In the genomic region with DNA sequence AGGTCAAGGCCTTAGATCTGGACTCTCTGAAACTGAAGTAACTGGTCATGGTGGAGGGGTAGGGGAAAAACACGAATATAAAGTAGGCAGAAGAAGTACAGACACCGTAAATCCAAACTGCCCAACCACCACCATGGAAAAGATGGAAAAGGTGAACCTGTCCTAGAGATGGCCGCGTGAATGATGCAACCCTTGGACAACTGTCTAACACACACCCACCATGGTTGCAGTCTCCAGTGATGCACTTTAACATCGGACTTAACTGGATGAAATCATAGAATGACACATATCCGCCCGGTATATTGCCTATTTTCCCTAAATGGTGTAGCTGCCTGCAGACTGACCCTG, we compare ENCODE assay signal across 9 mouse cellular contexts. TPM values are rescaled to one million over a fixed set of nuclear protein-coding genes. Genes with fewer than 3 reads are reported as not detected.
DNase-seq lines count a peak whose midpoint lies in the region; ATAC-seq and TF ChIP-seq lines count a peak whose summit lies in the region.
"Had no signal": no experiment of that assay in that cellular context is flagged by ENCODE, and none has a peak within 500 bp of the region (broad histone marks: within the 10 kb centered on the region; RNA-seq: fewer than 3 reads in every experiment).

No protein-coding gene starts in this region.

- no peak overlapping the region for H3K9ac ChIP-seq in heart, embryonic 12.5 days
- H3K9ac ChIP-seq in hindbrain, embryonic 12.5 days, result peak overlapping the region; percentile 33; the same call in 1 of the 2 replicates

- H3K27me3 ChIP-seq in heart, embryonic 12.5 days (replicated peaks), result no peaks in the 10 kb centered on the region
- no peaks in the 10 kb centered on the region for H3K27me3 ChIP-seq in G1E (ENCODE audit: insufficient read depth, low read length)
- H3K27me3 ChIP-seq in hindbrain, embryonic 12.5 days, result no peaks in the 10 kb centered on the region
- H3K27me3 ChIP-seq in midbrain, embryonic 10.5 days (ENCODE audit: low read depth, poor library complexity, severe bottlenecking), result no peaks in the 10 kb centered on the region

- WGBS in heart, embryonic 12.5 days, result 52% methylated on average over 7 of the region's 7 CpGs
- 54% methylated on average over 7 of the region's 7 CpGs for WGBS in hindbrain, embryonic 12.5 days
- WGBS in midbrain, embryonic 10.5 days, result 50% methylated on average over 7 of the region's 7 CpGs

- H3K9me3 ChIP-seq in heart, embryonic 12.5 days (replicated peaks), result no peaks in the 10 kb centered on the region
- no peaks in the 10 kb centered on the region for H3K9me3 ChIP-seq in G1E (replicated peaks)
- H3K9me3 ChIP-seq in hindbrain, embryonic 12.5 days (replicated peaks), result no peaks in the 10 kb centered on the region
- no peaks in the 10 kb centered on the region for H3K9me3 ChIP-seq in midbrain, embryonic 10.5 days (replicated peaks)

- H3K27ac ChIP-seq in heart, embryonic 12.5 days (ENCODE audit: poor library complexity, severe bottlenecking), result peak overlapping the region; percentile 66
- H3K27ac ChIP-seq in hindbrain, embryonic 12.5 days, result peak overlapping the region; percentile 96
- peak overlapping the region; percentile 97 for H3K27ac ChIP-seq in midbrain, embryonic 10.5 days (replicated peaks)

- no peak for TF ChIP-seq CTCF in G1E (IDR thresholded peaks at IDR 0.05; ENCODE audit: low read depth, low read length)

- peak overlapping the region; percentile 97; the same call in 1 of the 2 replicates for H3K4me3 ChIP-seq in heart, embryonic 12.5 days
- H3K4me3 ChIP-seq in G1E (ENCODE audit: low read depth, low read length), result peak overlapping the region; percentile 100
- peak overlapping the region; percentile 88 for H3K4me3 ChIP-seq in hindbrain, embryonic 12.5 days
- peak overlapping the region; percentile 95 for H3K4me3 ChIP-seq in midbrain, embryonic 10.5 days

- intact Hi-C loops in heart, postnatal 25 days (cut with DNase I), result loop anchor here (1.0 kb wide), 2 partner anchors 22 to 31 kb away; no protein-coding TSS in a partner anchor

- peaks cover 22% of the 10 kb centered on the region for H3K36me3 ChIP-seq in heart, embryonic 12.5 days
- peaks cover 23% of the 10 kb centered on the region for H3K36me3 ChIP-seq in G1E (replicated peaks)
- peaks cover 19% of the 10 kb centered on the region for H3K36me3 ChIP-seq in hindbrain, embryonic 12.5 days
- H3K36me3 ChIP-seq in midbrain, embryonic 10.5 days, result peaks cover 24% of the 10 kb centered on the region

- peak; percentile 8; the same call in 1 of the 2 replicates for ATAC-seq in heart, embryonic 12.5 days (ENCODE audit: insufficient number of reproducible peaks, low FRiP score)
- ATAC-seq in G1E (ENCODE audit: extremely low read depth, insufficient number of reproducible peaks, low FRiP score, poor library complexity, severe bottlenecking), result no peak
- ATAC-seq in hindbrain, embryonic 12.5 days (ENCODE audit: low FRiP score), result peak; percentile 29

- no peak for DNase-seq in heart, postnatal 25 days (ENCODE audit: low spot score)
- DNase-seq in G1E (ENCODE audit: low spot score), result no peak
- DNase-seq in midbrain, embryonic 10.5 days (ENCODE audit: low spot score), result no peak
- no peak for DNase-seq in retina, embryonic 14.5 days (ENCODE audit: low spot score)
- DNase-seq in thymus, postnatal 4 days, result no peak
- no peak for DNase-seq in gastrocnemius, adult 8-10 months (ENCODE audit: low spot score in 2 of 2)

- peak overlapping the region; percentile 37 for H3K4me2 ChIP-seq in heart, embryonic 12.5 days
- peak overlapping the region; percentile 63 for H3K4me2 ChIP-seq in hindbrain, embryonic 12.5 days (replicated peaks)

- H3K4me1 ChIP-seq in heart, embryonic 12.5 days (replicated peaks), result peaks cover 21% of the 10 kb centered on the region
- peaks cover 33% of the 10 kb centered on the region for H3K4me1 ChIP-seq in G1E (ENCODE audit: insufficient read depth, low read depth, low read length)
- peaks cover 32% of the 10 kb centered on the region for H3K4me1 ChIP-seq in hindbrain, embryonic 12.5 days
- H3K4me1 ChIP-seq in midbrain, embryonic 10.5 days, result peaks cover 26% of the 10 kb centered on the region

RNA-seq across cellular contexts. Expression of a gene that starts 0.7 kb away (rescaled TPM):
- 214 and 222 TPM in 2 replicates for polyA plus RNA-seq in heart, embryonic 12.5 days (2016; fragmentation: Nextera tagmentation; extraction: Ambion mirVana)
- 100 to 1,000 TPM; 285 to 296 TPM for total RNA-seq in heart, postnatal 25 days (2021)
- total RNA-seq in G1E (2014; fragmentation: Nextera tagmentation), result 168 and 200 TPM in 2 replicates
- 73.5 and 99.8 TPM in 2 replicates for total RNA-seq in G1E (2017)
- polyA plus RNA-seq in G1E (2012), result 246 and 281 TPM in 2 replicates
- polyA plus RNA-seq in hindbrain, embryonic 12.5 days (2016; fragmentation: Nextera tagmentation; extraction: Ambion mirVana), result 469 and 505 TPM in 2 replicates
- 270 and 311 TPM in 2 replicates for polyA plus RNA-seq in midbrain, embryonic 10.5 days (2016; fragmentation: Nextera tagmentation; extraction: Ambion mirVana)
- 100 to 1,000 TPM; 306 to 315 (median 309) TPM for total RNA-seq in gastrocnemius, adult 8-10 months (2022)

RNA-seq across cellular contexts. Expression of a gene that starts 39.2 kb away (rescaled TPM):
- 0.70 and 1.6 TPM in 2 replicates for polyA plus RNA-seq in heart, embryonic 12.5 days (2016; fragmentation: Nextera tagmentation; extraction: Ambion mirVana)
- total RNA-seq in heart, postnatal 25 days (2021), result under 1 TPM; 0.28 to 0.68 TPM
- total RNA-seq in G1E (2014; fragmentation: Nextera tagmentation), result 9.1 and 16.4 TPM in 2 replicates
- total RNA-seq in G1E (2017), result 3.2 and 5.5 TPM in 2 replicates
- 1.1 and 1.5 TPM in 2 replicates for polyA plus RNA-seq in G1E (2012)
- polyA plus RNA-seq in hindbrain, embryonic 12.5 days (2016; fragmentation: Nextera tagmentation; extraction: Ambion mirVana), result 1.7 and 3.7 TPM in 2 replicates
- 1.7 TPM in 2 replicates for polyA plus RNA-seq in midbrain, embryonic 10.5 days (2016; fragmentation: Nextera tagmentation; extraction: Ambion mirVana)
- total RNA-seq in gastrocnemius, adult 8-10 months (2022), result under 1 TPM in 3 of 4 experiments, not detected in 1; 0.29 to 0.65 (median 0.53) TPM

RNA-seq across cellular contexts. Expression of a gene that starts 44.7 kb away (rescaled TPM):
- 0.13 TPM in 1 of 2 replicates, not detected in the other for polyA plus RNA-seq in heart, embryonic 12.5 days (2016; fragmentation: Nextera tagmentation; extraction: Ambion mirVana)
- total RNA-seq in heart, postnatal 25 days (2021), result not detected
- total RNA-seq in G1E (2014; fragmentation: Nextera tagmentation), result not detected in 2 replicates
- not detected in 2 replicates for total RNA-seq in G1E (2017)
- not detected in 2 replicates for polyA plus RNA-seq in G1E (2012)
- polyA plus RNA-seq in hindbrain, embryonic 12.5 days (2016; fragmentation: Nextera tagmentation; extraction: Ambion mirVana), result 0.32 TPM in 1 of 2 replicates, not detected in the other
- 0.10 TPM in 1 of 2 replicates, not detected in the other for polyA plus RNA-seq in midbrain, embryonic 10.5 days (2016; fragmentation: Nextera tagmentation; extraction: Ambion mirVana)
- total RNA-seq in gastrocnemius, adult 8-10 months (2022), result not detected
- polyA plus RNA-seq: gonadal fat pad, adult 2 months had no signal

RNA-seq across cellular contexts. Expression of a gene that starts 47.4 kb away (rescaled TPM):
- 916 and 1,021 TPM in 2 replicates for polyA plus RNA-seq in heart, embryonic 12.5 days (2016; fragmentation: Nextera tagmentation; extraction: Ambion mirVana)
- 100 to 1,000 TPM; 385 to 513 TPM for total RNA-seq in heart, postnatal 25 days (2021)
- not detected in 2 replicates for total RNA-seq in G1E (2014; fragmentation: Nextera tagmentation)
- total RNA-seq in G1E (2017), result 0.12 TPM in 1 of 2 replicates, not detected in the other
- polyA plus RNA-seq in G1E (2012), result not detected in 2 replicates
- 23.9 and 34.1 TPM in 2 replicates for polyA plus RNA-seq in hindbrain, embryonic 12.5 days (2016; fragmentation: Nextera tagmentation; extraction: Ambion mirVana)
- 7.8 and 8.5 TPM in 2 replicates for polyA plus RNA-seq in midbrain, embryonic 10.5 days (2016; fragmentation: Nextera tagmentation; extraction: Ambion mirVana)
- 100 to 1,000 TPM; 202 to 250 (median 231) TPM for total RNA-seq in gastrocnemius, adult 8-10 months (2022)

RNA-seq across cellular contexts. Expression of a gene that starts 59.5 kb away (rescaled TPM):
- polyA plus RNA-seq in heart, embryonic 12.5 days (2016; fragmentation: Nextera tagmentation; extraction: Ambion mirVana), result 28.7 and 29.9 TPM in 2 replicates
- total RNA-seq in heart, postnatal 25 days (2021), result 1 to 10 TPM; 7.9 to 8.4 TPM
- 18.4 and 25.6 TPM in 2 replicates for total RNA-seq in G1E (2014; fragmentation: Nextera tagmentation)
- 5.1 and 7.1 TPM in 2 replicates for total RNA-seq in G1E (2017)
- 23.7 and 25.2 TPM in 2 replicates for polyA plus RNA-seq in G1E (2012)
- 31.4 and 34.5 TPM in 2 replicates for polyA plus RNA-seq in hindbrain, embryonic 12.5 days (2016; fragmentation: Nextera tagmentation; extraction: Ambion mirVana)
- 36.3 and 39.6 TPM in 2 replicates for polyA plus RNA-seq in midbrain, embryonic 10.5 days (2016; fragmentation: Nextera tagmentation; extraction: Ambion mirVana)
- 1 to 10 TPM; 6.4 to 7.8 (median 7.1) TPM for total RNA-seq in gastrocnemius, adult 8-10 months (2022)
